Mouse (Mus musculus) MEL (cell line): ENCODE data around the gene Ppard.

Experiments used
- CTCF ChIP-seq, 3 experiments: IDR thresholded peaks in 2 of 3; conservative IDR thresholded peaks in 1 of 3; 2 replicates each; pipeline ENCODE4 v1.5.1; 2011 to 2012; ENCODE audit warnings: low read length in 3 of 3, low read depth in 2 of 3, mild to moderate bottlenecking in 2 of 3, improper control_type of control experiment in 1 of 3, inconsistent platforms in 1 of 3, mixed read lengths in 1 of 3, moderate library complexity in 1 of 3; ENCODE audit not compliant: control insufficient read depth in 1 of 3, insufficient read depth in 1 of 3, poor library complexity in 1 of 3, severe bottlenecking in 1 of 3
- ZKSCAN1 ChIP-seq: IDR thresholded peaks from 2 replicates; pipeline ENCODE4 v1.6.1; 2012; ENCODE audit warnings: low read depth, mild to moderate bottlenecking, inconsistent platforms, low read length, improper control_type of control experiment, moderate library complexity

DNA sequence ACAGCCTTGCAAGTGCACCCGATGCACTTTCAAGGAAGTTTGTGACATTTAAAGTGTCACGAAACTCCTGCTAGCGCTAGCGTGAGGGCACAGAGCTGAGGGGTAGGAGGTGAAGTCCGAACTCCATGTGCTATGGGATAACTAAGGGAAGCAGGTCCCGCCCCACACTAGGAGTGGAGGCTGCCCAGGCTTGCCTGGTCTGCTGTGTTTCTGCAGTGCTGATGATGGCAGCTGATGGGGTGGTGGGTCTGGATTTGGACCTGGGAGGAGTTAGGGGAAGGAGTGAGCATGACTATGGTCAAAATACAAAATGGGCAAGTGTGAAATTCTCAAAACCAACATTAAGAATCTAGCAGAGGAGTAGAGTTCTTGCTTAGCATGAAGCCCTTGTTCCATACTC is 2.0 kb upstream of the Ppard start:
- no peak for TF ChIP-seq CTCF (IDR thresholded peaks at IDR 0.05 in 2 of 3, conservative IDR thresholded peaks at IDR 0.05 in 1 of 3; ENCODE audit: control insufficient read depth in 1 of 3, insufficient read depth in 1 of 3, low read depth in 2 of 3, low read length in 3 of 3, poor library complexity in 1 of 3, severe bottlenecking in 1 of 3)
- no peak for TF ChIP-seq ZKSCAN1
